Mouse (Mus musculus): Measurements from ENCODE around the gene Poglut1.

DNA sequence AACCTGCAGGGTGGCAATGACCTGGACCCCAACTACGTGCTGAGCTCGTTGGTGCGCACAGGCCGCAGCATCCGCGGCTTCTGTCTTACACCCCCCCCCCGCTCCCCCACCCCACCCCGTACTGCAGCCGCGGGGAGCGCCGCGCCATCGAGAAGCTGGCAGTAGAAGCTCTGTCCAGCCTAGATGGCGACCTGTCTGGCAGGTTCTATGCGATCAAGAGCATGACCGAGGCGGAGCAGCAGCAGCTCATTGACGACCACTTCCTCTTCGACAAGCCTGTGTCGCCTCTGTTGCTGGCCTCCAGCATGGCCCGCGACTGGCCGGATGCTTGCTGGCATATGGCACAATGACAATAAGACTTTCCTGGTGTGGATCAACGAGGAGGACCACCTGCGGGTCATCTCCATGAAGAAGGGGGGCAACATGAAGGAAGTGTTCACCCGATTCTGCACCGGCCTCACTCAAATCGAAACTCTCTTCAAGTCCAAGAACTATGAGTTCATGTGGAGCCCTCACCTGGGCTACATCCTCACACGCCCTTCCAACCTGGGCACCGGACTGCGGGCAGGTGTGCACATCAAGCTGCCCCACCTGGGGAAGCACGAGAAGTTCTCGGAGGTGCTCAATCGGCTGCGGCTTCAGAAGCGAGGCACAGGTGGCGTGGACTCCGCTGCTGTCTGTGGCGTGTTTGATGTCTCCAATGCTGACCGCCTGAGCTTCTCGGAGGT, 66.3 kb downstream of the Poglut1 start:
- no peak for TF ChIP-seq CTCF (IDR thresholded peaks at IDR 0.05; ENCODE audit: extremely low read depth, insufficient read depth, insufficient read length, insufficient replicate concordance)
- no peak for TF ChIP-seq POLR2A (IDR thresholded peaks at IDR 0.05; ENCODE audit: low read depth, low read length)

Measured in spleen, adult 2 months (tissue).